1 mouse cellular context compared by ENCODE assay signal in genomic region chr5:143974931-143975630, GRCm38 (mm10).
TF ChIP-seq lines count a peak whose summit lies in the region.

No protein-coding gene starts in this region.

TF ChIP-seq in MEL, 35 proteins besides CTCF, POLR2A, EP300 and RAD21 (continued from another document):
- no peak for TF ChIP-seq TAL1 (IDR thresholded peaks at IDR 0.05; ENCODE audit: low read length)
- TF ChIP-seq ZKSCAN1 (IDR thresholded peaks at IDR 0.05; ENCODE audit: low read depth, low read length), result no peak
- no peak for TF ChIP-seq TCF12 (IDR thresholded peaks at IDR 0.05; ENCODE audit: low read depth, low read length)
- TF ChIP-seq ZNF384 (IDR thresholded peaks at IDR 0.05; ENCODE audit: low read depth, low read length), result peak; percentile 85
- peak; percentile 63 for TF ChIP-seq ZC3H11A (IDR thresholded peaks at IDR 0.05; ENCODE audit: low read depth, low read length)
- TF ChIP-seq USF2 (IDR thresholded peaks at IDR 0.05; ENCODE audit: borderline replicate concordance in 1 of 2, insufficient read depth in 1 of 2, low read depth in 1 of 2, low read length in 2 of 2), result no peak
- peak; percentile 82 for TF ChIP-seq SMC3 (IDR thresholded peaks at IDR 0.05; ENCODE audit: low read depth, low read length)
- no peak for TF ChIP-seq SIN3A (IDR thresholded peaks at IDR 0.05; ENCODE audit: low read length)
- no peak for TF ChIP-seq POLR2AphosphoS2 (IDR thresholded peaks at IDR 0.05; ENCODE audit: low read length)
- no peak for TF ChIP-seq BHLHE40 (IDR thresholded peaks at IDR 0.05; ENCODE audit: borderline replicate concordance, low read depth, low read length)
